Mouse (Mus musculus) thymus, adult 2 months (tissue): ENCODE measurements around the gene Dhrs7c.

Source experiments
- CTCF ChIP-seq: fragments of 200-500 bp; IDR thresholded peaks from 2 replicates; pipeline ENCODE4 v1.5.1; 2012; ENCODE audit warnings: mild to moderate bottlenecking, control low read depth, low read length, moderate library complexity, borderline replicate concordance; ENCODE audit not compliant: control insufficient read depth, poor library complexity, insufficient read depth; ENCODE audit errors: extremely low read depth
- POLR2A ChIP-seq: fragments of 200-500 bp; IDR thresholded peaks from 2 replicates; pipeline ENCODE4 v1.6.1; 2012; ENCODE audit warnings: mild to moderate bottlenecking, low read length, control low read depth, moderate library complexity; ENCODE audit not compliant: control insufficient read depth, poor library complexity, insufficient read depth; ENCODE audit errors: extremely low read depth

DNA sequence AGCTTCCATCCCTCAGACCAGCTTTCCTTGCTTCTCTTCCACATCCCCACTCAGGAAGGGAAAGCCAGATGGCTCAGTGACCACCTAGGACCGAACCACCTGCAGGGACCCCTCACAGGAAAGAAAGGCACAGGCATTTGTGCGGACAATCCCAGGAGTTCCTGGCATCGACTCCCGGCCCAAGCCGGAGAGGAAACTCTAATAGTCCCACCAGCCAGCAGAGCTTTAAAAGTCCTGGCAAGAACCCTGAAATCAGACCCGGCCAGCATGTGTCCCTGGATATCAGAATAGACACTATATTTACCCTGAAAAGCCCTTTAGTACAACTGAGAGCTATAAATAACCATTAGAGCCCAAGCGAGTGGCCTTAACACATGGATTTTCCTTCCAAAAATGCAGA lies at the start of gene Dhrs7c:
- TF ChIP-seq POLR2A (no peak), CTCF (no peak)
